Mouse (Mus musculus): ENCODE results near the gene Zdhhc14. TPM values are rescaled to one million over a fixed set of nuclear protein-coding genes. Genes with fewer than 3 reads are reported as not detected.

The Zdhhc14 gene
- polyA plus RNA-seq, 1 experiment = 0.86 TPM

DNA sequence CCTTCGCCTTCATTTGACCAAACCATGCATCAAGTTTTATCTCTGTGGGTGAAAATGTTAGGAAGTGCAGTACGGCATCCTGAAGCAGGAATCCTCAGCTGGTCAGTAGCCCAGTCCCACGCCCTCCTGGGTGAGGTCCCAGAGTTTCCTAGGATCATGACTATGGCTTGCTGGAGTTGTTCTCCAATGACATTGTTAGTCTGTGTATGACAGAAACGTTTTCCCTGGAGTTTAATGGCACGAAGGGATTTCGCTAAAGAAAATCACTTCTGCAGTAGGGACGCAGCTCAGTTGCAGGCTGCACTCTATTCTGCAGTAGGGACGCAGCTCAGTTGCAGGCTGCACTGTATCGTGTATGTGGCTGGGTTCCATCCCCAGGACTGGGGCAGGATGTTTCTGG, 161.6 kb downstream of the Zdhhc14 start:
- TF ChIP-seq CEBPB (IDR thresholded peaks at IDR 0.05; ENCODE audit: insufficient read depth, poor library complexity, severe bottlenecking) = no peak
- no peak for TF ChIP-seq POLR2A (IDR thresholded peaks at IDR 0.05; ENCODE audit: insufficient read length, low read depth)
- no peak for TF ChIP-seq SRF (IDR thresholded peaks at IDR 0.05; ENCODE audit: control insufficient read depth, insufficient read length, low read depth)
- TF ChIP-seq MYOD1 (IDR thresholded peaks at IDR 0.05; ENCODE audit: control insufficient read depth in 1 of 3, insufficient read length in 2 of 3, low read depth in 2 of 3) = no peak
- TF ChIP-seq TCF3 (IDR thresholded peaks at IDR 0.05; ENCODE audit: insufficient read length, low read depth) = no peak
- Histone ChIP-seq H3K36me3 (ENCODE audit: control insufficient read depth, insufficient read depth) (no peaks in the 10 kb centered on the region), H3K79me2 (ENCODE audit: control insufficient read depth, insufficient read depth) (no peaks in the 10 kb centered on the region), H3K27me3 (ENCODE audit: control insufficient read depth, insufficient read depth, insufficient read length) (peaks cover 4% of the 10 kb centered on the region), H3K4me2 (ENCODE audit: low read depth) (no peak overlapping the region), H3ac (ENCODE audit: control insufficient read depth, insufficient read length) (no peak overlapping the region), H3K4me3 (no peak overlapping the region)

GRCm38 (mm10) chr17:5655536-5655935, 163.2 kb downstream of the Zdhhc14 start:
- no peaks in the 10 kb centered on the region for H3K79me2 ChIP-seq (ENCODE audit: control insufficient read depth, insufficient read depth)
- no peak overlapping the region for H3K4me3 ChIP-seq
- no peak overlapping the region for H3ac ChIP-seq (ENCODE audit: control insufficient read depth, insufficient read length)
- no peaks in the 10 kb centered on the region for H3K36me3 ChIP-seq (ENCODE audit: control insufficient read depth, insufficient read depth)
- peaks cover 12% of the 10 kb centered on the region for H3K27me3 ChIP-seq (ENCODE audit: control insufficient read depth, insufficient read depth, insufficient read length)
- TF ChIP-seq MYOG (IDR thresholded peaks at IDR 0.05; ENCODE audit: control insufficient read depth in 1 of 3, insufficient read depth in 1 of 3, insufficient read length in 2 of 3, low read depth in 2 of 3) (no peak), E2F4 (IDR thresholded peaks at IDR 0.05; ENCODE audit: insufficient read depth) (no peak), USF1 (IDR thresholded peaks at IDR 0.05; ENCODE audit: low read depth) (no peak), POLR2AphosphoS2 (IDR thresholded peaks at IDR 0.05; ENCODE audit: insufficient read length, low read depth) (no peak), CEBPB (IDR thresholded peaks at IDR 0.05; ENCODE audit: insufficient read depth, poor library complexity, severe bottlenecking) (no peak), TCF3 (IDR thresholded peaks at IDR 0.05; ENCODE audit: insufficient read length, low read depth) (no peak), MYOD1 (IDR thresholded peaks at IDR 0.05; ENCODE audit: control insufficient read depth in 1 of 3, insufficient read length in 2 of 3, low read depth in 2 of 3) (no peak), POLR2A (IDR thresholded peaks at IDR 0.05; ENCODE audit: insufficient read length, low read depth) (no peak), REST (IDR thresholded peaks at IDR 0.05; ENCODE audit: insufficient read depth, insufficient read length) (no peak), TCF12 (IDR thresholded peaks at IDR 0.05; ENCODE audit: insufficient read depth, poor library complexity, severe bottlenecking) (no peak), MAX (IDR thresholded peaks at IDR 0.05; ENCODE audit: low read depth) (no peak), SRF (IDR thresholded peaks at IDR 0.05; ENCODE audit: control insufficient read depth, insufficient read length, low read depth) (no peak)
- H3K4me2 ChIP-seq (ENCODE audit: low read depth) = no peak overlapping the region

DNA sequence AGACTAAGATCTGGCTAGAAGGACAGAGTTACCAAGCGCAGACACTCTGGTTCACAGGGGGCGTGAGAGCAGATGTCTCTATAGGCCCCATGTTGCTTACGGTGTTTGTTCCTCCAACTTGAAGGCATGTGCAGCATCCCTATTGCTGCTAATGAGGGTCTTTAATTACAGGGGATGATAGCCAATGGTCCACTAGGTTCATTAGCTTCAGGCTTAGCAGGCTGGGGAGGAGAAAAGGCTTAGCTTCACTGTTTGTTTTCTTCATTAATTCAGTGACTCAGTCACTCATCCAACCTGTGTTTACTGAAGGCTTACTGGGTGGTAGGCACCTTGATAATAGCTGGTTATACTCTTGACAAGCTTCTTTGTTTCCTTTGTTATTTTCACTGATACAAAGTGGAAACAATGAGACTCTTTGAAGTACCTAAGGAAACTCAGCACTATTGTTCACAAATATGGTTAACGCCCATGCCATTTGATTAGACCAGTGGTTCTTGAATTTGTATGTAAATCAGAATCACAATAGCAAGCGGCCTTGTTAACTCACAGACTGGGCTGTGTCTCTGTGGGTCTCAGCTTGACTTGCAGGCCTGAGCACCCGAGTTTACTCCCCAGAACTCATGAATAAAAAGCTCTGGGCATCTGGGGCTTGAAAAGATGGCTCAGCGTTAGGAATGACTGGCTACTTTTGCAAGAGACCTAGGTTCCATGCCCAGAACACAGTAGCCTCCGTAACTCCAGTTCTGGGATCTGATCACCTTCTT, 168.1 kb downstream of the Zdhhc14 start:
- Histone ChIP-seq H3K79me2 (ENCODE audit: control insufficient read depth, insufficient read depth) (no peaks in the 10 kb centered on the region), H3ac (ENCODE audit: control insufficient read depth, insufficient read length) (no peak overlapping the region), H3K27me3 (ENCODE audit: control insufficient read depth, insufficient read depth, insufficient read length) (peaks cover 19% of the 10 kb centered on the region), H3K4me2 (ENCODE audit: low read depth) (no peak overlapping the region), H3K4me3 (no peak overlapping the region), H3K36me3 (ENCODE audit: control insufficient read depth, insufficient read depth) (no peaks in the 10 kb centered on the region)
- TF ChIP-seq TCF12 (IDR thresholded peaks at IDR 0.05; ENCODE audit: insufficient read depth, poor library complexity, severe bottlenecking) = no peak
- no peak for TF ChIP-seq REST (IDR thresholded peaks at IDR 0.05; ENCODE audit: insufficient read depth, insufficient read length)
- TF ChIP-seq CEBPB (IDR thresholded peaks at IDR 0.05; ENCODE audit: insufficient read depth, poor library complexity, severe bottlenecking) = no peak
- no peak for TF ChIP-seq SRF (IDR thresholded peaks at IDR 0.05; ENCODE audit: control insufficient read depth, insufficient read length, low read depth)
- TF ChIP-seq MYOG (IDR thresholded peaks at IDR 0.05; ENCODE audit: control insufficient read depth in 1 of 3, insufficient read depth in 1 of 3, insufficient read length in 2 of 3, low read depth in 2 of 3) = no peak
- TF ChIP-seq MAX (IDR thresholded peaks at IDR 0.05; ENCODE audit: low read depth) = no peak
- TF ChIP-seq MYOD1 (IDR thresholded peaks at IDR 0.05; ENCODE audit: control insufficient read depth in 1 of 3, insufficient read length in 2 of 3, low read depth in 2 of 3) = no peak
- TF ChIP-seq TCF3 (IDR thresholded peaks at IDR 0.05; ENCODE audit: insufficient read length, low read depth) = no peak

DNA sequence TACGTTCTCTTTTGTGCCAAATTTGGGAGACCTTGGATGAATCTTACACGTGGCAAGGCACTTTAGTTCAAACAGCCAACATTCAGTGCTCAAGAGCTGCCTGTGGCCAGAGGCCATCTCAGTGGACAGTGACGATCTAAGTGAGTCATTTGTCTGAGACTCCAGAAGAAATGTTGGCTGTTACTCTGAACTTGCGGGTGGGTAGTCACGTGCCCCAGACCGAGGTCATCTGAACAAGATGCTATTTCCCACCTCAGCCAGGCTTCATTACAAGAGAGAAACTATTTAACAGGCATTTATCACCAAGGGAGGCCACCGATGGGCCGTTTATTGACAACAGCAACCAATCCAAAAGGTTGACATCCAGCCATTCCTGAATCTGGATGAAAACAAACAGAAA, 174.3 kb downstream of the Zdhhc14 start:
- Histone ChIP-seq H3K79me2 (ENCODE audit: control insufficient read depth, insufficient read depth) (no peaks in the 10 kb centered on the region), H3K27me3 (ENCODE audit: control insufficient read depth, insufficient read depth, insufficient read length) (peaks cover 20% of the 10 kb centered on the region), H3ac (ENCODE audit: control insufficient read depth, insufficient read length) (no peak overlapping the region), H3K4me3 (no peak overlapping the region), H3K36me3 (ENCODE audit: control insufficient read depth, insufficient read depth) (no peaks in the 10 kb centered on the region), H3K4me2 (ENCODE audit: low read depth) (no peak overlapping the region)
- no peak for TF ChIP-seq E2F4 (IDR thresholded peaks at IDR 0.05; ENCODE audit: insufficient read depth)
- TF ChIP-seq MYOG (IDR thresholded peaks at IDR 0.05; ENCODE audit: control insufficient read depth in 1 of 3, insufficient read depth in 1 of 3, insufficient read length in 2 of 3, low read depth in 2 of 3) = no peak
- TF ChIP-seq USF1 (IDR thresholded peaks at IDR 0.05; ENCODE audit: low read depth) = peak; percentile 44
- no peak for TF ChIP-seq SRF (IDR thresholded peaks at IDR 0.05; ENCODE audit: control insufficient read depth, insufficient read length, low read depth)
- no peak for TF ChIP-seq MAX (IDR thresholded peaks at IDR 0.05; ENCODE audit: low read depth)
- TF ChIP-seq REST (IDR thresholded peaks at IDR 0.05; ENCODE audit: insufficient read depth, insufficient read length) = no peak
- no peak for TF ChIP-seq TCF3 (IDR thresholded peaks at IDR 0.05; ENCODE audit: insufficient read length, low read depth)
- no peak for TF ChIP-seq TCF12 (IDR thresholded peaks at IDR 0.05; ENCODE audit: insufficient read depth, poor library complexity, severe bottlenecking)

GRCm38 (mm10) chr17:5668456-5668855, 176.1 kb downstream of the Zdhhc14 start:
- Histone ChIP-seq H3K36me3 (ENCODE audit: control insufficient read depth, insufficient read depth) (no peaks in the 10 kb centered on the region), H3K4me3 (no peak overlapping the region), H3K4me2 (ENCODE audit: low read depth) (no peak overlapping the region), H3K79me2 (ENCODE audit: control insufficient read depth, insufficient read depth) (no peaks in the 10 kb centered on the region), H3K27me3 (ENCODE audit: control insufficient read depth, insufficient read depth, insufficient read length) (peaks cover 20% of the 10 kb centered on the region), H3ac (ENCODE audit: control insufficient read depth, insufficient read length) (no peak overlapping the region)
- TF ChIP-seq REST (IDR thresholded peaks at IDR 0.05; ENCODE audit: insufficient read depth, insufficient read length) (no peak), CEBPB (IDR thresholded peaks at IDR 0.05; ENCODE audit: insufficient read depth, poor library complexity, severe bottlenecking) (no peak), USF1 (IDR thresholded peaks at IDR 0.05; ENCODE audit: low read depth) (no peak), MYOG (IDR thresholded peaks at IDR 0.05; ENCODE audit: control insufficient read depth in 1 of 3, insufficient read depth in 1 of 3, insufficient read length in 2 of 3, low read depth in 2 of 3) (no peak), MYOD1 (IDR thresholded peaks at IDR 0.05; ENCODE audit: control insufficient read depth in 1 of 3, insufficient read length in 2 of 3, low read depth in 2 of 3) (no peak), POLR2A (IDR thresholded peaks at IDR 0.05; ENCODE audit: insufficient read length, low read depth) (no peak), TCF12 (IDR thresholded peaks at IDR 0.05; ENCODE audit: insufficient read depth, poor library complexity, severe bottlenecking) (no peak), TCF3 (IDR thresholded peaks at IDR 0.05; ENCODE audit: insufficient read length, low read depth) (no peak), MAX (IDR thresholded peaks at IDR 0.05; ENCODE audit: low read depth) (no peak), E2F4 (IDR thresholded peaks at IDR 0.05; ENCODE audit: insufficient read depth) (no peak), POLR2AphosphoS2 (IDR thresholded peaks at IDR 0.05; ENCODE audit: insufficient read length, low read depth) (no peak), SRF (IDR thresholded peaks at IDR 0.05; ENCODE audit: control insufficient read depth, insufficient read length, low read depth) (no peak)
